Mouse (Mus musculus) hindbrain, embryonic 13.5 days (tissue): ENCODE data around the gene Fam155a. TPM values are rescaled to one million over a fixed set of nuclear protein-coding genes. Genes with fewer than 3 reads are reported as not detected.

Experiments
- ATAC-seq: fragments of 200-750 bp; cut with Nextera tagmentation; 2 replicates; pipeline ENCODE4 v1.8.0; 2017; ENCODE audit warnings: moderate TSS enrichment; ENCODE audit not compliant: low FRiP score
- H3K27ac ChIP-seq: fragments of 300-500 bp; sonication (generic); 2 replicates; pipeline ENCODE4 v1.5.1; 2015; ENCODE audit warnings: inconsistent platforms, mild to moderate bottlenecking, moderate library complexity
- H3K27me3 ChIP-seq: fragments of 300-500 bp; sonication (generic); 2 replicates; pipeline ENCODE4 v1.6.1; 2015; ENCODE audit warnings: mild to moderate bottlenecking, inconsistent platforms
- H3K36me3 ChIP-seq: fragments of 300-500 bp; sonication (generic); 2 replicates; pipeline ENCODE4 v1.6.1; 2015; ENCODE audit warnings: mild to moderate bottlenecking, inconsistent platforms
- H3K4me1 ChIP-seq: fragments of 300-500 bp; sonication (generic); replicated peaks from 2 replicates; pipeline ENCODE4 v1.6.1; 2015; ENCODE audit warnings: inconsistent platforms
- H3K4me2 ChIP-seq: fragments of 300-500 bp; sonication (generic); 2 replicates; pipeline ENCODE4 v1.6.1; 2015; ENCODE audit warnings: inconsistent platforms, mild to moderate bottlenecking, moderate library complexity
- H3K4me3 ChIP-seq: fragments of 300-500 bp; sonication (generic); 2 replicates; pipeline ENCODE4 v1.5.1; 2015; ENCODE audit warnings: mild to moderate bottlenecking, inconsistent platforms
- H3K9ac ChIP-seq: fragments of 300-500 bp; sonication (generic); 2 replicates; pipeline ENCODE4 v1.6.1; 2015; ENCODE audit warnings: mild to moderate bottlenecking, inconsistent platforms
- H3K9me3 ChIP-seq: fragments of 300-500 bp; sonication (generic); 2 replicates; pipeline ENCODE4 v1.6.1; 2016; ENCODE audit warnings: inconsistent platforms
- WGBS: fragments of 180-500 bp; shearing (Covaris S2); methylation state at CpG from one replicate; pipeline ENCODE4 v1.1.7; 2015; 5-methylcytosine and 5-hydroxymethylcytosine counted together
- polyA plus RNA-seq: library from polyadenylated mRNA; unstranded; fragments of >200 nt; fragmentation: Nextera tagmentation; extraction: Ambion mirVana; gene quantifications from 2 replicates; pipeline ENCODE4 v1.2.1, GENCODE M21; 2015

Fam155a gene
- polyA plus RNA-seq, 1 experiment from 2014 or later = 26.4 TPM

DNA sequence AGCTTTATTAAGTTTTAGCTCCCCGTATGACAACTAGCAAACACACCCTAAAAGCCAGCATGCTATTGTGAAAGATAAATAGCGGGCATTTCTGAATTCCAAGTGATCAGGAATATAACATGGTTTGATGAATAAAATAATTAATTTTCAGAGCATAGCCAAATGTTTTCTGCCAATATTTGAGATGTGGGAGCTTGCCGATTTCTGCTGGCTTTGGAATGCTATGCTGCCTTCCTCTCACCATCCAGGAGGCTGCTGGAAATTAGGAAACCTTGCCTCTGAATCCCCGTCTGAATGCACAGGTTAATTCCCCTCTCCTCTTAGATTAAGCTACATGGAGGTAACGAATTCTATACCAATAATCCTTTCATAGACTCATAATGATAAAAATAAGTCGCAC is 116.1 kb downstream of the Fam155a start:
- Histone ChIP-seq H3K9ac (no peak overlapping the region), H3K4me3 (no peak overlapping the region), H3K4me1 (no peaks in the 10 kb centered on the region), H3K36me3 (no peaks in the 10 kb centered on the region), H3K9me3 (no peaks in the 10 kb centered on the region), H3K4me2 (no peak overlapping the region), H3K27ac (no peak overlapping the region), H3K27me3 (no peaks in the 10 kb centered on the region)
- ATAC-seq = no peak
- 89% methylated on average over 6 of the region's 6 CpGs for WGBS

DNA sequence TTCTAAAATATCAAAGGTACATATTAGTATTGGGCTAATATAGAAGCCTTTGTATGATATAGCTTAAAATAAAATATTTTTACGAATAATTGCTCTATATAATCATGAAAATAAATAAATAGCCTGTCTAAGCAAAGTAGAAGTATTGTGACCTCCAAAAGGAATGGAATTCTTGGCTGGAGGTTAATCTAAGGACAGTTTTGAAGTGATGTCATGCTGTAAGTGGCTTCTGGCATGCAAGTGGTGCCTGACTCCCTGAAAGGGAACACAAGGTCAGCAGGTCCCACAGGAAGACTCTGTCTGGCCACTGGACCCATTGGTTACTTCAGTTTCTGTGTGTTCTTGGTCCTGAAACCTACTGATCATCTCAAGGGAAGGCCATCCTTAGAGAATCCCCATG is 117.3 kb downstream of the Fam155a start:
- no peak for ATAC-seq
- H3K36me3 ChIP-seq = no peaks in the 10 kb centered on the region
- no peak overlapping the region for H3K4me2 ChIP-seq
- no peaks in the 10 kb centered on the region for H3K4me1 ChIP-seq
- no peak overlapping the region for H3K9ac ChIP-seq
- H3K27me3 ChIP-seq = no peaks in the 10 kb centered on the region
- H3K27ac ChIP-seq = no peak overlapping the region
- 54% methylated on average over 1 of the region's 1 CpGs for WGBS
- no peak overlapping the region for H3K4me3 ChIP-seq
- no peaks in the 10 kb centered on the region for H3K9me3 ChIP-seq

DNA sequence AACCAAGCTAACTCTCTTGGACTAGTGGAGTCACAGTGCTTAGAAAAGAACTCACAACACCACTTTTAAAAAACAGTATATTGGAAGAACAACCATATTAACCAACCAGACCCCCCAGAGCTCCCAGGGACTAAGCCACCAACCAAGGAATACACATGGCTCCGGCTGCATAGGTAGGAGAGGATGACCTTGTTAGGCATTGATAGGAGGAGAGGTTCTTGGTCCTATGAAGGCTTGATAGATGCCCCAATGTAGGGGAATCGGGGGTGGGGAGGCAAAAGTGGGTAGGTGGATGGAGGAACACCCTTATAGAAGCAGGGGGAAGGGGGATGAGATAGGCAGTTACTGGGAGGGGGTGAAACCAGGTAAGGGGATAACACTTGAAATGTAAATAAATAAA is 132.8 kb downstream of the Fam155a start:
- WGBS = 94% methylated on average over 2 of the region's 2 CpGs
- ATAC-seq = no peak
- Histone ChIP-seq H3K36me3 (no peaks in the 10 kb centered on the region), H3K4me2 (no peak overlapping the region), H3K27ac (no peak overlapping the region), H3K4me3 (no peak overlapping the region), H3K4me1 (no peaks in the 10 kb centered on the region), H3K9ac (no peak overlapping the region), H3K9me3 (no peaks in the 10 kb centered on the region), H3K27me3 (no peaks in the 10 kb centered on the region)

DNA sequence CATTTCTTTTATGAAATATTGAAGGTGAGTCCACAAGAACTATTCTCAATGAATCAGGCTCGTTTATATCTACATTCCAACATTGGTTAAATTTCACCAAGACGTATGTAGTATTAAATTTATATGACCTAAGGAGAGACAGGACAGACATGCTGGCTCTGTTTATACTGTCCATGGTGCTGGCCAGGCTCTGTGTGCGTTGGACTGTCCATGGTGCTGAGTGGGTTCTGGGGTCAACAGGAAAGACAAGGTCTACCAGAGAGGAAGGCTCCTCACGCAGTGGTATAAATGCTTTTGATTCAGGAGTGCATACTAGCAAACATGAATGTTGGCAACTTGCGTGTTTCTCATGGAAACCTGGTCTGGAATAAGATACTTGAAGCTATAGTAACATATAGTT is 135.7 kb downstream of the Fam155a start:
- Histone ChIP-seq H3K9ac (no peak overlapping the region), H3K4me1 (no peaks in the 10 kb centered on the region), H3K4me3 (no peak overlapping the region), H3K4me2 (no peak overlapping the region), H3K9me3 (no peaks in the 10 kb centered on the region), H3K36me3 (no peaks in the 10 kb centered on the region), H3K27ac (no peak overlapping the region), H3K27me3 (no peaks in the 10 kb centered on the region)
- no peak for ATAC-seq
- 85% methylated on average over 5 of the region's 5 CpGs for WGBS

DNA sequence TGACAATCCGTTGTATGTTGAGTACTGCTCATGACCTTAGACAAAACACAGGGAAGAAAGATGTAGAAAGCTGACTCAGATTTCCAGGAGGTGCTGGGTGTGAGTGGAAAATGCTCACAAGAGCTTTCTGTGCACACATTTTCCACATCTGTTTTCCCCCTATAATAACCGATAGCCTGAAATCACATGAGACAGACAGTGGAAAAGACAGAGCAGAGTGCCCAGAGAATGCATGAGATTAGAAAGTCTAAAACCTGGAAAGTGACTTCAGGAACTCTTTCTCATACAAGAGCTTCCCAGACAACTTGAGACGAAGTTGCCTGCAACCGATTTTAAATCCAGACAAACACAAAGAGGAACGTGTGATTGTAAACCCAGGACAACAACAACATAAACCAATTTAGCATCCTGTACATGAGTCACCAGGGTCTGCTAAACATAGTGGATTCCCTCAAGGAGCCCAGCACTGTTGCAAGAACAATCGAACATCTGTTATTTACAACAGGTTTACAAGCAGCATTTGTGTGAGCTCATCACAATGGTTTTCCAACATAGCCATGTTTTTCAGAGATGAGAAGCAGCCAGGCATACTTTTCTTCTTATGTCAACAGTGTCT is 163.8 kb downstream of the Fam155a start:
- no peaks in the 10 kb centered on the region for H3K36me3 ChIP-seq
- no peaks in the 10 kb centered on the region for H3K9me3 ChIP-seq
- H3K4me2 ChIP-seq = no peak overlapping the region
- WGBS = 83% methylated on average over 6 of the region's 6 CpGs
- H3K27ac ChIP-seq = no peak overlapping the region
- H3K4me1 ChIP-seq = peaks cover 38% of the 10 kb centered on the region
- no peaks in the 10 kb centered on the region for H3K27me3 ChIP-seq
- no peak overlapping the region for H3K9ac ChIP-seq
- no peak overlapping the region for H3K4me3 ChIP-seq
- no peak for ATAC-seq

DNA sequence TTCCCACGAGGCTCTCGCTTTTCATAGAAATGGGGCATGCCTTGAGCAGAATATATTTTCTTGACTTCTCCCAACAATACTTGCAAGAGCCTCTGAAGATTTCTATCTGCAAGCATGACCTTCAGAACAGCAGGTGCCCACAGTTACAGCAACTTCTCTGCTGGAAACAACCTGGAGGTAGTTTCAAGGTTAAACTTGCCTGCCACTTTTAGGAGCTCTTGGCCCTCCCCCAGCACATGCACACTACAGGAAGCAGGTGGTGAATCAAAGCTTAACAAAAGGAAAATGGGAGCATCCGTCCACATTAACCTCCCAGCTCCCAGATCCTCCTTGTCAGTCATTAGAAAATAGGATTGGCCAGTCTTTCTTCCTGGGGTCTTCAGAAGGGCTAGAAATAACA is 175.0 kb downstream of the Fam155a start:
- Histone ChIP-seq H3K36me3 (no peaks in the 10 kb centered on the region), H3K27me3 (no peaks in the 10 kb centered on the region), H3K4me3 (no peak overlapping the region), H3K27ac (no peak overlapping the region), H3K9me3 (no peaks in the 10 kb centered on the region), H3K4me1 (no peaks in the 10 kb centered on the region), H3K9ac (no peak overlapping the region), H3K4me2 (no peak overlapping the region)
- ATAC-seq = no peak
- 59% methylated on average over 3 of the region's 3 CpGs for WGBS

DNA sequence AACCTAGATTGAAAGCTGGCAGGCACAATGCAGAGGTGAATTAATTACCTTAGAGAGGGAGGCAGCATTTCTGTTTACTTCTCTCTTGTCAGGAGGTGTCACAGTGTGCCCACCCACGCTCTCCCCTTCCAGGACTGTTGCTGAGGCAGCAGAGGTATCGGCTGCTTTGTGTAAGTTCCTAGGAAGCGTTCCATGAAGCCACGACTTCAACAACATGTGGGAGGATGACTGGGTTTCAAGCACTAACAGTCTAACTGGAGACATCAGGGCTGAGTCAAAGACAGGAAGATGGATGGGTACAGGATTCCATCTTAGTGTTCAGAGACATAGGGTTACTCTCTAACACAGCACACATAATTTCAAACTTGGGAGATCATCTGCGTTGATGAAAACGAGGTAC is 189.1 kb downstream of the Fam155a start:
- Histone ChIP-seq H3K36me3 (no peaks in the 10 kb centered on the region), H3K27me3 (no peaks in the 10 kb centered on the region), H3K9me3 (no peaks in the 10 kb centered on the region), H3K27ac (no peak overlapping the region), H3K4me1 (no peaks in the 10 kb centered on the region), H3K9ac (no peak overlapping the region), H3K4me2 (no peak overlapping the region), H3K4me3 (no peak overlapping the region)
- WGBS = 72% methylated on average over 6 of the region's 6 CpGs
- ATAC-seq = no peak

DNA sequence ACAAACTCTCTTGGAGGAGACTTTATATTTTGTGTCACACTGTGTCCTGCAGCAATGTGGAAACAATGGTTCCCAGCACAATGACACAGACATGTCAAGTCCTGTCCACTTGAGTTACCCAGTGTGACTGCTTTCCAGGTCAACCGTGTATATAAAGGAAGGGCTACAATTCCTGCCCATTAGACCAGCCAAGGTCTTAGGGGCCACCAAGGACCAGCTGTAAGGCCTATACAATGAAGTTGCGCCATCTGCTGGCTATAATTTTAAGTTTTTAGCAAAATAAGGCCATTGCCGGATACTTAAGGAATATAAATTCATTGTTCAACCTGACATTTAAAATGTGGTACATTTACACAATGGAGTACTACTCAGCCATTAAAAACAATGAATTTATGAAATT is 190.8 kb downstream of the Fam155a start:
- Histone ChIP-seq H3K4me3 (no peak overlapping the region), H3K27me3 (no peaks in the 10 kb centered on the region), H3K27ac (no peak overlapping the region), H3K36me3 (no peaks in the 10 kb centered on the region), H3K4me1 (no peaks in the 10 kb centered on the region), H3K9me3 (no peaks in the 10 kb centered on the region), H3K9ac (no peak overlapping the region), H3K4me2 (no peak overlapping the region)
- WGBS = 22% methylated on average over 3 of the region's 3 CpGs
- no peak for ATAC-seq

DNA sequence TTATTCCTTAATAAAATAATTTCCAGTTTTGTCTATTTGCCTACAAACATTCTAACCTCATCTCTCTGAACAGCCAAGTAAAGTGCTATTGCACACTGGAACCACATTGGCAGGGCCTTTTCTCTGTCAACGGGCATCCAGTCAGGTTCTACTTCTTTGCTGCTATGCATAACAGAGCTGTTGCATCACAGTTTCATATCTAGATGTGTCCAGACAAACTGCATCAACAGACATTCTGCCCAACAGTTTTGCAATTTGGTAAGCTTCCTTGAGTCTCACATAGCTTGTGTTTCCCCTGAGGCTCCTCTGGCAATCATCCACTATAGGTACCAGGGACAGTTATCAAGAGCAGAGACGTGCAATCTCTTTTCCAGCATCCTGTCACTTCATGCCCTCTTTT is 199.0 kb downstream of the Fam155a start:
- H3K4me1 ChIP-seq = peaks cover 4% of the 10 kb centered on the region; the same call in 1 of the 2 replicates
- no peak overlapping the region for H3K4me2 ChIP-seq
- no peak overlapping the region for H3K9ac ChIP-seq
- no peak overlapping the region for H3K27ac ChIP-seq
- H3K36me3 ChIP-seq = no peaks in the 10 kb centered on the region
- WGBS = 84% methylated on average over 2 of the region's 2 CpGs
- H3K9me3 ChIP-seq = no peaks in the 10 kb centered on the region
- H3K4me3 ChIP-seq = no peak overlapping the region
- no peaks in the 10 kb centered on the region for H3K27me3 ChIP-seq
- no peak for ATAC-seq

DNA sequence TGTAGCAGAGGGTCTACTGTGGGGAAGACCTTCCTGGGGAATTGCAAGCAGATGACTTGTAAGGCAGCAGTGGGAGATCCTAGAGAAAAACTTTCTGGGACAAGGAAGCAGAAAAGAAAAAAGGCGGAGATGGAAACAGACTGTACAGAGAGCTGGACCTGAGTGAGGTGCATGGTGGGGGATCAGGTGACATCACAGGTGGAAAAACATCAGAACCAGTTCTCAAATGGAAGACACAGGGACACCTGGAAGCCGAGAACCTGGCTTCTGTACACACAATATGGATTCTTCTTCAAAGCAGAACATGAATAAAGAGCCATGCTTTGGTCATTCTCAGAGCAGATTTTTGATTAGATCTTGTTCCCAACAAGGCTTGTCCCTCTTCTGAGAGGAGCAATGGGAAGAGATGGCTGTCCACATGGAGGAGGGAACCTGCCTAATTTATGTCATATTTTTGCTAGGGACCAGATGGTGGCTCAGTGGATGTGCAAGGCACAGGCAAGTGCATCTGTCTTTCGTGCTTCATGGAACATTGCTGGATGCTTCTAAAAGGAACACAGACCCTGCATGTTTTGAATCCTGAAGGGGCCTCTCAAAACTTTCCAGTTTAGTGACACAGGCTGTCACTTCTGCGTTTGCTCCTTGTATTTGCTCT is 201.3 kb downstream of the Fam155a start:
- H3K9me3 ChIP-seq = no peaks in the 10 kb centered on the region
- no peak for ATAC-seq
- no peak overlapping the region for H3K4me3 ChIP-seq
- H3K9ac ChIP-seq = no peak overlapping the region
- H3K27me3 ChIP-seq = no peaks in the 10 kb centered on the region
- peaks cover 4% of the 10 kb centered on the region; the same call in 1 of the 2 replicates for H3K4me1 ChIP-seq
- 83% methylated on average over 4 of the region's 4 CpGs for WGBS
- H3K36me3 ChIP-seq = no peaks in the 10 kb centered on the region
- H3K4me2 ChIP-seq = no peak overlapping the region
- no peak overlapping the region for H3K27ac ChIP-seq

DNA sequence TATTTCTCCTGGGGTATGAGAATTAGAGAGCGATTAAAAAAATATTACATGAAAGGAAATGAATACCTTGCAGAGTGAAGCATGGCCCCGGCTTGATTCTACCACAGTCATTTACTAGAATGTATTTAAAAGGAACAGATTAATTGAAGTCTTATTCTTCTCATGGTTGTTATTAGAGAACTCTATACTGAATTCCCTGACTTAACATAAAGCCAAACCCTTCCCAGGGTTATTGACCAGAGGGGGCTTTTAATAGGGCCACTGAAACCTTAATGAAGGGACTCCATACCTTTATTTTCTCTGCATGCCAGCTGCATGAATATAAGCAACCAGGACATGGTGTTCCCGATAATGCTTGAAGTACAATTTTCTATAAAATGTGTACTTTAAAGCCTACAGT is 221.8 kb downstream of the Fam155a start:
- Histone ChIP-seq H3K4me1 (peaks cover 31% of the 10 kb centered on the region), H3K4me2 (no peak overlapping the region), H3K36me3 (no peaks in the 10 kb centered on the region), H3K27ac (no peak overlapping the region), H3K27me3 (no peaks in the 10 kb centered on the region), H3K4me3 (no peak overlapping the region), H3K9ac (no peak overlapping the region), H3K9me3 (no peaks in the 10 kb centered on the region)
- no peak for ATAC-seq
- WGBS = 82% methylated on average over 3 of the region's 3 CpGs

DNA sequence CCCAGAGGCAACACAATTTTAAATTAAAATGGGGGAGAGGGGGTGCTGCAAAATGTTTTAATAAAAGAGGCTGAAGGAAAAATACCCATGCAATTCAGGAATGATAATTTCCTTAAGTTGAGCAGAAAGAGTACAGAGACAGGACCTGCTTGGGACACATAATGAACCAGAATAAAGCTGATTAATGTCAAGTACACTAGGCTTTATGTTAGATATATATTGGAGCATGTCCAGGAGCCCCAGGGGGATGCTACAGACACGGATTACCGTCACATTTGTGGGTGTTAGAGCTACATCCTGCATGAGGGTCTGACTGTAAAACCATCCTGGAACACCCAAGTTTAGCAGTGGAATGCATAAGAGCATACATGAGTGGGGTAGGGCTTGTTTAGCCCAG is 223.4 kb downstream of the Fam155a start:
- Histone ChIP-seq H3K9me3 (no peaks in the 10 kb centered on the region), H3K4me1 (peaks cover 31% of the 10 kb centered on the region), H3K36me3 (no peaks in the 10 kb centered on the region), H3K4me2 (no peak overlapping the region), H3K27me3 (no peaks in the 10 kb centered on the region), H3K4me3 (no peak overlapping the region), H3K27ac (peak overlapping the region; percentile 30; the same call in 1 of the 2 replicates), H3K9ac (no peak overlapping the region)
- ATAC-seq = no peak
- 30% methylated on average over 2 of the region's 2 CpGs for WGBS

DNA sequence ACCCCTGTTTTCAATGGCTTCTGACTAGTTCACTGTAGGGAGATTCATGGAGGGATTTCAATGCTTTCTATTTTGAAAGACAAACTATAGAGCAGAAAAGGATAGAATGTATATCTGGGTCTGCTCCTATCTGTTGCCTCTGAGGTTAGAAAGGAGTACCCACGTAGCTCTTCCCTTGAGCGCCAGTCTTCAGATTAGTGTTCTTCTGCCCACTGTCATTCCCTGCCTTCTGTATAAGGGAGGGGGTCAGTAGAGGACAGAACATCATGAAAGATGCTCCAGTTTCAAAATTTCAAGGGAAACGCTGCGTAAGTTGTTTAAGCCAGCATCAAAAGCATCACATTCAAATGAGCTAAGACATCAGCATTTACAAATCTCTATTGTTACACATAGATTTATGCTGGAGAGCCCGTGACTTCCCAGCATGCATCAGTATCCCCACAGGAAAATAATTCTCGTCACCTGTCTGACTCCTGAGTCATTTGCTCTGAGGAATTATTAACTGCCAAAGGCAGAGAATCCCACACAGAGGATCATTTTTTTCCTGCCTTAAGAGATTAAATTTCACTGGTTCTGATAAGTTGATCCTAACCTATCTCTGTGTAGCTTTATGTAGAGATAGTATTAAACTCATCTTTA is 223.9 kb downstream of the Fam155a start:
- Histone ChIP-seq H3K9ac (no peak overlapping the region), H3K4me3 (no peak overlapping the region), H3K36me3 (no peaks in the 10 kb centered on the region), H3K27ac (peak overlapping the region; percentile 56), H3K4me2 (no peak overlapping the region; the same call in 1 of the 2 replicates), H3K27me3 (no peaks in the 10 kb centered on the region), H3K9me3 (no peaks in the 10 kb centered on the region), H3K4me1 (peaks cover 31% of the 10 kb centered on the region)
- ATAC-seq = peak; percentile 63; the same call in 1 of the 2 replicates
- WGBS = 58% methylated on average over 6 of the region's 6 CpGs
